In genomic region chr15:46518928-46519327, GRCm38 (mm10) we compare ENCODE assay signal across 16 mouse cellular contexts.
"Had no signal": no experiment of that assay in that cellular context is flagged by ENCODE, and none has a peak within 500 bp of the region (broad histone marks: within the 10 kb centered on the region; RNA-seq: fewer than 3 reads in every experiment).

No protein-coding gene starts in this region.

- H3K9ac ChIP-seq: neural tube, embryonic 13.5 days; neural tube, embryonic 15.5 days; stomach, embryonic 15.5 days had no signal

- H3K36me3 ChIP-seq: neural tube, embryonic 13.5 days; neural tube, embryonic 15.5 days; stomach, embryonic 15.5 days had no signal

- H3K4me2 ChIP-seq: neural tube, embryonic 13.5 days; neural tube, embryonic 15.5 days; stomach, embryonic 15.5 days had no signal

- DNase-seq: retina, postnatal 1 day; right cerebral cortex, adult 18-20 months; right cerebral cortex, postnatal 14 days; right cerebral cortex, postnatal 25 days; right cerebral cortex, postnatal 4 days; spleen, adult 18-20 months; thymus, adult 18-20 months; thymus, adult 2 months; thymus, postnatal 14 days; thymus, postnatal 25 days; thymus, postnatal 36 days; thymus, postnatal 4 days had no signal

- H3K4me3 ChIP-seq: neural tube, embryonic 13.5 days; neural tube, embryonic 15.5 days; stomach, embryonic 15.5 days had no signal

- H3K9me3 ChIP-seq: neural tube, embryonic 13.5 days; neural tube, embryonic 15.5 days; stomach, embryonic 15.5 days had no signal

- H3K27ac ChIP-seq: neural tube, embryonic 13.5 days; neural tube, embryonic 15.5 days; stomach, embryonic 15.5 days; stomach, postnatal 0 days had no signal

- H3K4me1 ChIP-seq: neural tube, embryonic 13.5 days; neural tube, embryonic 15.5 days; stomach, embryonic 15.5 days had no signal

- H3K27me3 ChIP-seq: neural tube, embryonic 13.5 days; neural tube, embryonic 15.5 days; stomach, embryonic 15.5 days had no signal
